Mouse (Mus musculus): ENCODE measurements around the gene Mrpl20.

The Mrpl20 gene

DNA sequence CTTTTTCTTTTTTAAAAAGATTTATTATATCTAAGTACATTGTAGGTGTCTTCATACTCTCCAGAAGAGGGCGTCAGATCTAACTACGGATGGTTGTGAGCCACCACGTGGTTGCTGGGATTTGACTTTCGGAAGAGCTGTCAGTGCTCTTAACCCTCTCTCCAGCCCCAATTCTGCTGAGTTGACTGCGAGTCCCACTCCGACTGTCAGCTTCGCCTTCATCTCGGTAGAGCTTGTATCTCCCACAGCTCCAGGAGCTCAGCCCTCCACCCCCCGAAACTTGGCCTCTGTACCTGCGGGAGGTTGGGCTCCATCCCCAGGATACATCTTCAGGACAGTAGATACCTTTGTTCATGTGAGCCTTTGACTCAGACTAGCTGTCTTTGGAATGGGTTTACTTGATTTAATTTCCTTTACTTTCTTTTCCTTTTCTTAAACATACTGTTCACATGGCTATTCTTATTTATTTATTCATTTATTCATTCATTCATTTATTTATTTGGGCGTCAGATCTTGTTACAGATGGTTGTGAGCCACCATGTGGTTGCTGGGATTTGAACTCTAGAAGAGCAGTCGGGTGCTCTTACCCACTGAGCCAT, at the start of gene Mrpl20:
Gene Mrpl20 (plus strand): TSS at position 138 of the 599 bp plus-strand sequence.
- CTCF ChIA-PET: interaction anchor here (0.7 kb wide), 1 partner anchor 26 kb away, joined by 10 read pairs; no protein-coding TSS in a partner anchor

DNA sequence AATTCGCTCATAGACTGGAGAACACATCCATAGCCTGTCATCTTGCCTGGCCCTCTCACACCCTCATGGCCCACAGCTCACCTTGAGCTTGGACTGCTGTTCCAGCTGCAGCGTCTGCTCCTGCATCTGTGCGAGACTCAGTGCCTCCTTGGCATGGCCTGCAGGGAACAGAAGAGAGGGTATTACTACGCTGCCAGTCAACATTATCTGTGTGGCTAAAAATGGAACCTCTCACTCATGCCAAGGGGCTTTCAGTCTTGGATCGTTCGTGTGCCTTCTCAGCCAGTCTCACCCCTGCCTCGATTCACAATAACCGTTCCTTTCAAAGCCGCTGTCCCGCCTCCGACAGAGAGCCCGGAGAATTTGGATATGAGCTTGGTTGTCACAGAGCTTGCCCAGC, 45.7 kb upstream of the Mrpl20 start:
- CTCF ChIA-PET: no interaction called here

DNA sequence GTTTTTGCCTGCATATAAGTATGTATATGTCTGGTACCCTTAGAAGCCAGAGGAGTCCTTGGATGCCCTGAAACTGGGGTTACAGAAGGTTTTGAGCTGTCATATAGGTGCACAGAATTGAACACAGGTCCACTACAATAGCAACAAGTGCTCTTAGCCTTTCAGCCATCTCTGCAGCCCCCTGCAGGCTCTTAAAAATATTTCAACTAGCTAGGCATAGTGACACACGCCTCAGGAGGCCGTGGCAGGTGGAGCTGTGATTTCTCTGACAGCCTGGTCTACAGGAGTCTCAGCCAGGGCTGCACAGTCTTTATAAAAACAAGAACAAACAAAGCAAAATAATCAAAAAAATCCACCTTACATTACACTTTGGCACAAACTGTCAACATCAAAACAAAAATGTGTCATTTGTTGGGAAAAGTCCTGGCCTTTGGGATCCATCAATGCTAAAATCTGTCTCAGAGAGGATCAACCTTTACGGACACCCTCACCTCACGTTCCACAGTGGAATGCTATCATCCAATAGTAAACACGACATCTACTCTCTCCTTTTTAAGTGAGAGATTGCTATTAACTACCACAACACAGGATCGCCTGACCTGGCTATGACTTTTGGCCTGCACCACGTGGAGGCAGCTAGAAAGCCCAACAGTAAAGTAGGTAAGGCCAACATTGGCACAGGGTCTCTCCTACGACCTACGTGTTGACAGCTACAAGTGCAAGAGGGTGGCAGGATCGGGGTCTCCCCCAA, 42.6 kb upstream of the Mrpl20 start:
- CTCF ChIA-PET: no interaction called here

DNA sequence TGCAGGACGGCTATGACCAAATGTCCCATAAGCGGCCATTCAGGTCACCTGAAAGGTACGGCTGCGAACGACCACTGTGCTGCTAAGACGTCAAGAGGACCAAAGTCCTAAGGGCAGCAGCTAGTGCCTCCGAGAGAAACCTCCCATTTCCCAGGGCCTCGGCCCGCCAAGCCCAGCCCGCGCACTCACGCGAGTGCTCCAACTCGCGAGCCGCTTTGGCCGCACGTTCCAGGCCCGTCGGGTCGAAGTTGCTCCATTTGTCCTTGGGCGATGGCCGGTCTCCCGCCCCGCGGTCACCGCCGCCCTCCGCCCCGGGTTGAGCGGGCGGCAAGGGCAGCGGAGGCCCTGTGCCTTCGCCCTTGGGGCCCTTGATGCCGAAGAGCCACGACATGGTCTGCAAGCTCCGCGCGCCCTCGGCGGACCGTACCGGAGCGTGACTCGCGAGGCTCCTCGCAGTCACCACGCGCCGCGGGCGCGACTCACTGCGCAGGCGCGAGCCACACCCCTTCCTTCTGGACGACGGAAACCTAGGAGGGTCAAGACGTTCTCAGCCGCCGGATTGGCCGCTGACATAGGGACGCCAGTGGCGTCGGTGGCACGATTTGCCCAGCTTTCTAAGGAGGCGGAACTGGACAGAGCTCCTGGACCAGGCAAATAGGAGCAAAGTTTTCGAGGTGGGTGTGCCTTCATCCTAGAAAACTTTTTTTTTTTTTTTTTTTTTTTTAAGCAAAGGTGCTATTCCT, 41.9 kb upstream of the Mrpl20 start, which contains the start of gene Atad3a:
Gene Atad3a (minus strand): TSS at position 481 of the 743 bp plus-strand sequence.
- CTCF ChIA-PET: interaction anchor here (0.6 kb wide), 1 partner anchor 246 kb away, joined by 4 read pairs; no protein-coding TSS in a partner anchor

DNA sequence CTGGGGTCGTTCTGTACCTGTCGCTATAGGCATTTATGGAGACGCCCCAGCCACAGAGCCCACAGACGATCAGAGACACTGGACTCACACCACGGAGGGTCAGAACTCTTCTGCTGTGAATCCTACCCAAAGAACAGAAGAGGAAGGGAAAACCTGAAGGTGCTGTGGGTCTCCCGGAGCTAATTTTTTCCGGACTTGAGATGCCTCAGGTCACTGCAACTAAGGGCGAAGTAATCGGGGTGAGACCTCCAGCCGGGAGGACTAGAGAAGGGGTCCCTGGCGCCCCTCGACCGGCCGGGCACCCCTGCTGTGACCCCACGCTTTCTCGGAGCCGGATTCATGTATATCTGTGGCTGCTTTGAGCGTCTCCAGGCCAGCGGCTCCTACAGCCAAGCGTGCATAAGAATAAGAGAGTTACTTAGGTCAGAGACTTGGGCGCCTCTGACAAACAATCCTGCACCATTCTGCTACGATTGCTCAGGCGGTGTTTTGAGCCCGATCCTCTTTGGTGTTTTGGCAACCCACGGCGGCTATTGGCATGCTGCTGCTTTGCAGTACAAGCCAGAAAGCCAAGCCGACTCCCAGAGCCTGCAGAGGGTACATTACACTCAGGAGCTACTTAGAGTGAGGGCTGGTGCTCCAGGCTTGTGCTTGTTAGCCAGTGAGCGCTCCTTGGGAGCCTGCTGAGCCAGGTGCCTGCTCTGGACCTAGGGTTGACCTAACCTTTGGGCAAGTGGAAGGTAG, 41.1 kb upstream of the Mrpl20 start:
- CTCF ChIA-PET: interaction anchor here (0.6 kb wide), 1 partner anchor 246 kb away, joined by 4 read pairs; no protein-coding TSS in a partner anchor

DNA sequence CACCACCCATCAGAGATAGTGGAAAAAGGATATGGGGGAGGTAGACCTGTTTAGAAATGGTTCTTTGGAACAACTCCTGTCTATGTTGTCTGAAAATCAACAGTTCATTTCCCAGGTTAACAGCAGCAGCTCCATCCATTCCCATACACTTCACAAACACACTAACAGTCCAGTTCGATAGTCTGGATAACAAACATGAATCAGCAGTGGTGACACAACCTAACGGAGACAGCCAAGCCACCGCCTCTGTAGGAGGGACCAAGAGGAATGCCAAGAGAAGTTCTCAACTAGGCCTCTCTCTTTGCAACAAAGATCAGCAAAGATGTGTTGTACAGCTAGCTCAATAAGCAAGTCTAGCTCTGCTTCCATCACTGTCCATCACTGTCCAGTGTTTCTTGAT, 40.3 kb upstream of the Mrpl20 start:
- CTCF ChIA-PET: no interaction called here

DNA sequence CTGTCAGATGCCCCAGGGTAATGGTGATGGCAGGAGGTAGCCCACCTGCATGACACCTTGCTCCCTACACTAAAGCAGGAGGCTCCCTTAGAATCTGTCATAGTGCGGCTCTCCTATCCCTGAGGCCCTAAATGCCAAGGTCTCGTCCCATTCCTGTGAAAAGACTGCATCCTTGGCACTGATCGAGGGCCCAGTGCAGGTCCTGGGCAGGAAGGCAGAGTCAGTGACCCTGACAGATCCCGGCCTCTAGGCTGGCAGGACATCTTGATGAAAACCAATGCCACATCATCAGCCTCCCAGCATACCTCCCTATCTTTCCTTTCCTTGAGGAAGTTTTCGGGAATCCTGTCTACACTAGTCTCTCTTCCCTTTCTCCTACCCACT, 33.2 kb upstream of the Mrpl20 start:
- CTCF ChIA-PET: no interaction called here

DNA sequence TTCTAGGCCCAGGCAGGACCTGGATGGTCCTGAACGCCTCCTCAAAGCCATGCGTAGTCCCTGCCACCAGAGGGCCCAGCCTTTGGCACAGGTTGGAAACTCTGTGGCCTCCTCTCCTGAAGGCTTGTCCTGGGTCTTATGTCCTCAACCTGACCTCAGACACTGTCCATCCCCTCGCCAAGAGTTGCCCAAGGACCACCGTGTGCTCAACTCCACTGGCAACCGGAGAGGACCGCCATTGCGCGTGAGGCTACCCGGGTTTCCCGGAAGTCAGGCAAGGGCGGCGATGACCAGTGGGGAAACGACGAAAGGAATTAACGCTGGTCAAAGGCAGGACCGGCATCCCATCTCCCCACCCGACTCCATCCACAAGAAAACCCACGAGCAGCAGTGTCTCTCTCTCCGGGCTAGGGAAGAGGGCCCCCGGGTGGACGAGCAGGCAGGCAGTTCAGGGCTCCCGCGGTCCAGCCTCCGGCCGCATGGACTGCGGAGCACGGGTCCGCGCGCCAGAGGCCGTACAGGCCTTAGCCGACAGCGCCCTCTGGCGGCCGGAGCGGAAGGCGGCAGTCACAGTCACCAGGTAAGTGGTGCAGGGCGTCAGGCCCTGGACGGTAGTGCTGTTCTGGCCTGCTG, 32.7 kb upstream of the Mrpl20 start:
- CTCF ChIA-PET: no interaction called here

DNA sequence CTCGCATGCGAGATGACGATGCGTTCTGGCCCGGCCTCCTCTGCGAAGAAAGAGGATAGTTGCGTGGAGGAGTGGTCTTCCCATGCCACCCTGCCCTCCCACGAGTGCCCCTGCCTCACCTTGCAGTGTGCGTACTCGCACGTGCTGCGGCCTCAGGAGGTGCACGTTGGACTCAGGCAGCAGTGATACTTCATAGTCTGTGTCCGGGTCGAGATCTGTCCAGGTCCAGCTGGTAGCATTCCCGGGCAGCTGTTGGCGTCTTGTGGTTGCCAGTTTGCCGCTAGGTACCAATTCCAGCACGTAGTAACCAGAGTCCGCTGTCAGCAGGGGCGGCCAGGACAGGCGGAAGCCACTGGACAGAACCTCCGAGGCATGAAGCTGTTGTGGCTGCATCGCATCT, 32.1 kb upstream of the Mrpl20 start:
- CTCF ChIA-PET: interaction anchor here (0.5 kb wide), 1 partner anchor 10 kb away, joined by 35 read pairs; no protein-coding TSS in a partner anchor

DNA sequence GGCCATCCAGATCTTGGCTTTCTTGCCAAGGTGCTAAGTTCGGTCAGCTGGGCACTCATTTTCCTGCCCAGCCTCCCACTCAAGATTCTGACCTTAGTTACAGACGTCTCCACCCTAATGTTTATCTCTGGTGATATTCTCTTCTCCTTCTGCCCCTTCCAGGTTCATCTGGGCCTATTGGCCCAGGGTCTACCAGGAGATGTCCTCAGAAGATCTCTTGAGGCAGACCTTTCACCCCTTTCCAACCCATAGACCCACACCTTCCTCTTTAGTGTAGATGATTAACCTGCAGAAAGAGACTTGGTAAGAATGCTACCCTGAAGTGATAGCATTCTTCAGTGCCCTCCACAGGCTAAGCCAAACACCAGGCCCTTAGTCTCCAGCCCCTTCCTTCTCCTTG, 31.0 kb upstream of the Mrpl20 start:
- CTCF ChIA-PET: no interaction called here

DNA sequence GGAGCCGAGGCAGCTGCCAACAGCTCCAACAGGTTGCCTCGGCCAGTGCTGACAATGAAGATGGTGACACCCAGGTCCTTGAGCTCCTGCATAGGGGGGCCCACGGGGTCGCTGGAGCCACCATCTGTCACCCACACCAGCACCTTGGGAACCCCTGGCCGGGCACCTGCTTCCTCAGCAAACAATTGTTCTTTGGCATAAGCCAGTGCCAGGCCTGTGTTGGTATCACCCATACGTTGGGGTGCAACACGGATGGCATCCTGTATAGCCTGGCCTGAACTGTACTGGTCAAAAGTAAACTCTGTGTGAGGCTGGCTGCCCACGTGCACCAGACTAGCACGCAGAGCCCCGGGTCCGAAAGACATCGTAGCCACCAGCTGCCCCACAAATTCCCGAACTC, 29.9 kb upstream of the Mrpl20 start:
- CTCF ChIA-PET: no interaction called here

DNA sequence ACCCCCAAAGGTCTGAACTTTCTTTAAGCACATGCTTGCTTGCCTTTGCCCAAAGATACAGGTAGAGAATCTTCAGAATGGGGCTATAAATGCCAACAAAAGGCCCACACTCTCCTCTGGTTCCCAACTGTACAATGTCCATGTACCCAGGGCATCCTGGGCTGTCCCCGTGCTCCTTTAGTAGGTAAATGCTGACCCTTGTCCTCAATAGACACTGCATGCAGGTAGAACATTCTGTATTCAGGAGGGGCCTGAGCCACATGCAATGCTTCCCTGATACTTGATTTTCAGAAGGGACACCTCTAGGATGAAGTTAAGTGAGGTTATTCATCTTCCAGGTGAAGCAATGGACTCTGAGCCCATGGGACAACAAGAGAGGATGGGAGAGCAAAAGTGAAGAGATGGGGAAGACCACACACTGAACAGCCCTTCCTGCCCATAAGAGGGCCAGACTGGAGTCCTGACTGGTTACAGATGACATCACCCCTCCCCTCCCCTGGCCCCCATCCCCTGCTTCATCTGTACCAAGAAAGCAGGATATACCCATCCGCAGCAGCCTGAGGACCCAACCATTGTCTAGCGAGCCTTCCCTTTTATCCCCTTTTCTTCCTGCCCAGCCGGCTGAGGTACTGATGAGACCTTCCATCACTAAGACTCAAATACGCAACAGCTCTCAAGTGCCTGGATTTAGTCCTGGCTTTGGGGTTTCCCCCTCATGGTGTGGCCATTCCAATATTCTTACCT, 29.2 kb upstream of the Mrpl20 start:
- CTCF ChIA-PET: no interaction called here

DNA sequence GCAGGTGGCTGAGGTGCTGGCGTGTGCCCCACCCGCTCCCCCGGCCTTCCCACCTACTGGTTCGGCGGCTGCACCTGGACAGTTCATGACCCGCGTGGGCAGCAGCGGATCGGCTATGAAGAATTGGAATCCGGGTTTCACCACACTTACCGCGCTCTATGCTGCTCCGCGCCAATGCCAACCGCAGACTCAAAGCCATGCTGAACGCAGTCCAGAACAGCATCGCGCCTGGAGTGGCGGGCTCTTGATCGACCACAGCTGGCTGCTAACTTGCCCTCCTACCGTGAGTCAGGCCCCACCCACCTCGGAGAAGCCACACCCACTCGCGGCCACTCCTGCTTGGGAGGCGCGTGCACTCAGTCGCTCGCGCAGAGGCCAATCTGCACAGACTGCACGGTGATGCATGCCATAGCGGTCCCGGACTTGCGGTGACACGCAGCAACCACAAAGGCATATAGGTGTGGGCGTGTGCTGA, 28.4 kb upstream of the Mrpl20 start, which contains the start of gene Vwa1:
Gene Vwa1 (minus strand): TSS at position 419 of the 475 bp plus-strand sequence.
- CTCF ChIA-PET: interaction anchor here (0.6 kb wide), 1 partner anchor 10 kb away, joined by 3 read pairs; no protein-coding TSS in a partner anchor

DNA sequence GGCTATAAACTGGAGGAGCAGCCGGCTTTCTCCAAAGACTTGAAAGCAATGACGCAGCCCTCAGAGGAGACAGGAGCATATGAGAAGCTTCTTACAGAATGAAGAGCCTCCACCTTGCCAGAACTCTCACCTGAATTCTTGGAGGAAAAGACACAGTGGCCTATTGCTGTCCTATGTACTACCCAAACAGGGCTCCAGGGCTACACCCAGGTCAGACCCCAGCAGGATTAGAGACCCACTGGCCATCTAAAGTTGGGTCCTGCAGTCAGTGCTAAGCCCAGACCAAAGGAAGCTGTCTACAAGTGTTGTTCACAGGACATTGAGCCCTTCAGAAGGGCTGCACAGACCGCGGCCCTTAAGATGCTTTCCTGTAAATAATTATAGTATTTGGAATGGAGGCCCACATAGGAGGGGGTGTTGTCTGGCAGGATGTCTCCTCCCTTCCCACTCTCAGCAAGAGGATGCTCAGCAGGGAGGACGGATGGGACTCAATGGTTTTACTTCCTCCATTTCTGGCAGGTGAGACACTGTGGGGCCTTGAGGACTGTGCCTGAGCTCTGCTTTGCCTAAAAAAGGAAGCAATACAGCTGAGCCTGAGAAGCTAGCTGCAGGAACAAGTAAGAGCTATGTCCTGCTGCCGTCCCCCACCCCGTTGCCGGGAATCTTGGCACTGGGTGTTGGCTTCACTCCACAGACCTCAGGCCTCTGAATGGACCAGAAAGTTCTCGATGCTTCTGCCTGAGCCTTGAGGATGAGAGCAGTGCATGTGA, 27.5 kb upstream of the Mrpl20 start:
- CTCF ChIA-PET: interaction anchor here (0.6 kb wide), 2 partner anchors 9 kb away, joined by 3 read pairs; no protein-coding TSS in a partner anchor

DNA sequence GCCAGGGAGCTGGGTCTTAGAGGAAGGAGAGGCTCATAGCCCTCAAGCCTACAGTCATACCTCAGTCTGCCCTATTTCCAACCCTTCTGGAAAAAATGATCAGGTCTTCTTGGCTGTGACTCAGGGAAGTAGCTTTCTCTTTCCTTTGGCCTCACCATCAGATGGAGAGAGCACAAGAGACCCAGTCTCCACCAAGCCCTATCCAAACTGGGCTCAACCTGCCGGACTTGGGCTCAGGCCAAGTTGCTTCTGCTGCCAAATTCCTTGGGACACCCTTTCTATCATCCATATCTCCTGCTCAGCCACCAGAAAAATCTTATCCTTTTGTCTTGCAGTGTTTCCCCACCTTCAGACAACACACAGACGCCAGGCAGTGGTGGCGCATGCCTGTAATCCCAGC, 26.8 kb upstream of the Mrpl20 start:
- CTCF ChIA-PET: interaction anchor here (0.6 kb wide), 1 partner anchor 9 kb away, joined by 3 read pairs; no protein-coding TSS in a partner anchor

DNA sequence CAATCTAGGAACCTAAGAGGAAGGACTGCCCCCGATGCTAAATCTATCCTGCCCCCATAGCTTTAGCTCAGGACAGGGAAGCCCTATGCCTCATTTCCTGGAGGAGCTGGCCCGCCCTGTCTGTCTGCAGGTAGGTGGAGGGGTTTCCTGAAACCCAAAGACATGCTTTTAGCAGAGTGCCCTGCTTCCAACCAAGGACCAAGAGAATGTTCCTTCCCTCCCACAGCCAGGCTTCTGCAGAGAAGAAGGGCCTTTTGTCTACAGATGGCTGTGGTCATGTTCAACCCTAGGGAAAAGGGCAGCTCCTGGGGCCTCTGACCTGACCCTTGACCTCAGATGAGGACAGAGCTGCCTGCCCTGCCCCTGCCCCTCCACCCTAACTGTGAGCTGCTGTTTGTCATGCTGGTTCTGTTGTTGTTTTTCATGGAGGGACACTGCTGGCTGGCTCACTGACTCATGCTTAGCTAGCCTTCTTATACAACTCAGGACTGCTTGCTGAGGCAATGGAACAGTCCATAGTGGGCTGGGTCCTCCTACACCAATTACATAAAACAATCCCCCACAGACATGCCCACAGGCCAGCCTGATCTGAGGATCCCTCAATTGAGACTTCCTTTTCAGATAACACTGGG, 25.9 kb upstream of the Mrpl20 start:
- CTCF ChIA-PET: interaction anchor here (0.6 kb wide), 1 partner anchor 26 kb away, joined by 10 read pairs; the partner anchor contains the start of gene Mrpl20

DNA sequence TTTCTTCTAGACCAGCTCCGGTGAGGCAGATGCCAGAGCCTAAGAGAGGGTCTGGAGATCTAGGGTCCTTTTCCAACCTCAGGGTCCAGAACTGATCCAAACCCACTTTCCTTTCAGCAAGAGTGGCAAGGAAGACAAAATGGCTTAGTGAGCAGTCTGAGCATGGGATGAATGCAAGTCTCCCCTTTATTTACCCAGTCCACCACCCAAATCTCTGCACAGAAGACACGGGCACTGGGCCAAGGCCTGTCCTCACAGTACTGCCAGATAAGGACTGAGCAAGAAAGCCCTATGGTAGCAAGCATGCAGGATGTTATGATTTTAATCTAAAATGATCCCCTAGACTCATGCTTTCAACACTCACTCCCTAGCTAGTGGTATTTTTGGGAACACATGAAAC, 24.9 kb upstream of the Mrpl20 start:
- CTCF ChIA-PET: no interaction called here

DNA sequence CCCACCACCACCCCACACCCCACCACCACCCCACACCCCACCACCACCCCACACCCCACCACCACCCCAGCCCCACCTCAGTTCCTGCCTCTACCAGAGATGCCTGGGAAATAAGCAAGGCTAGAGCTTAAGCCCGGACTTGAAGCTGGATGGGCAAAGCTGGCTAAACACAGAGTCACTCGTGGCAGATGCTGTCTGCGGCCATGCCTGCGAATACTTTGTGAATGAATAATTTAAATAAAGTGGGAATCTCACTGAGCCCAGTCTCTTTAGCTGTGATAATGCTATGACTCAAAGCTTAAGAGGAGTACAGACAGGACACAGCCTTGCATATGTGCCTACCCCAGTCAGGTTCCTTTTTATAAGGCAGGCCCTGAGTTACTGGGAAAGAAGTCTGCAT, 23.2 kb upstream of the Mrpl20 start:
- CTCF ChIA-PET: no interaction called here

DNA sequence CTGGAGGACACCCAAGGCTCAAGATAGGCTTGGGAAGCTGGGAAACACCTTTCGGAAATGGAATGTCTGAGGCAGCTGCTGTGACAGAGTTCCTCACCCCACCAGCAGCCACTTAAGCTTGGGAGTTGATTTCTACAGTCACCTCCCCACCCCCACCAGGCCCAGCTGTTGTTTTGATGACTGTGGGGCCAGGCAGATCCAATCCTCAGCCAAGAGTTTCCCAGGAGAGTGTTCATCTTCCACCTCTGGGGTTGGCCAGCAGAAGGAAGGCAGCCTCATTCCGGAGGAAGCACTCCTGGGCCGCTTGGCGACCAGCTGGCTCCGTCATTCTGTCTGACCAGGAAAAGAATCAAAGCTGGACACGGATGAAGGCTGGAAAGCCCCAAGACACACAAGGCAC, 21.8 kb upstream of the Mrpl20 start:
- CTCF ChIA-PET: no interaction called here

Data from spleen, embryonic (tissue).